Mouse (Mus musculus) olfactory bulb, adult 2 months (tissue): ENCODE results near the gene Rora.

ENCODE experiments used
- CTCF ChIP-seq: fragments of 200-500 bp; IDR thresholded peaks from 2 replicates; pipeline ENCODE4 v1.5.1; 2012; ENCODE audit warnings: low read depth, mild to moderate bottlenecking, low read length, moderate library complexity; ENCODE audit not compliant: insufficient read depth
- POLR2A ChIP-seq: fragments of 200-500 bp; IDR thresholded peaks from 2 replicates; pipeline ENCODE4 v1.6.1; 2012; ENCODE audit warnings: mild to moderate bottlenecking, low read depth, low read length, moderate library complexity; ENCODE audit not compliant: insufficient read depth

DNA sequence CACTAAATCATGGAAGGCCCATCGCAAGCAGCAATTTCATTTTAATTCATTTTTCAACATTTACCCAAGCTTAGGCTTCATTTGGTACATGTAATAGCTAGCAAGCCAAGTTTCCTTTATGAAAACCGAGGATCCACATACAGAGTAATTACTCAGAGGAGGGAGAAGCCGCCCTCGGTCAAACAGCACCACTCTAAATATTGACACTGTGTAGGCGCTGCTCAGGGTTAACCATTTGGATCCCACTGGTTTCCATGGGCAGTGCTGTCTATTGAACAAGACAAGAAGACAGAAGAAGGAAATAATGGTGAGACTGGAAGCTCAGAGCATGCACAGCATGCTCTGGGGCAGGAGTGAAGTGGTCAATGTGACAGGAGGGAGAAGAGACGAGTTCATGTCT, 33.1 kb upstream of the Rora start:
- no peak for TF ChIP-seq CTCF
- no peak for TF ChIP-seq POLR2A
